ENCODE assay signal across 9 mouse cellular contexts in the genomic region with DNA sequence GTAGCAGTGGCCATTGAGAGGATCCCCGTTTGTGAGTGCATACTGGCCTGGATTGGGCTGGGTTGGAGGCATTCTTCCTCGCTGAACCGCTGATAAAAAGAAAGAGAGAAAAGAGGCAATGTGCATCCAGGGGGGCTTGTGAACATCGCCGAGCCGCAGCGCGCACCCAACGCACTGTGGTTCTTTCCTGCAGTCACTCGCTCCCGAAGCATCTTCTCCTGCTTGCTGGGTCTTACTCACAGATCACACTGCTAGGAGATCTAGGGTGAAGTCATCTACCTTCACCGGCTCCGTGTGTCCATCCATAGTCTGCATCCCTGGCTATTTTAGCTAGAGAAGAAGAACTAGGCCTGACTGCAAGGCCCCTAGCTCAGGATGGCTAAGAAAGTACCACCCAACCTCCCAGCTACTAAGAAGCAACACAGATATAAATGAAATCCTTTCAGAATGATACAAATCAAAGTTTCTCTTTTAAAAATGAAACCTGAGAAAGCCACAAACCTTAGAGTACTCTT. TPM values are rescaled to one million over a fixed set of nuclear protein-coding genes. Genes with fewer than 3 reads are reported as not detected.
DNase-seq lines count a peak whose midpoint lies in the region; ATAC-seq and TF ChIP-seq lines count a peak whose summit lies in the region.
"Had no signal": no experiment of that assay in that cellular context is flagged by ENCODE, and none has a peak within 500 bp of the region (broad histone marks: within the 10 kb centered on the region; RNA-seq: fewer than 3 reads in every experiment).

No protein-coding gene starts in this region.

- H3K27ac ChIP-seq in kidney, postnatal 0 days, result 0 out of 2 replicates have a peak overlapping the region, but pooled peaks have one; percentile 6
- H3K27ac ChIP-seq in hindbrain, embryonic 12.5 days, result peak overlapping the region; percentile 94

- H3K9me3 ChIP-seq in kidney, postnatal 0 days (replicated peaks; ENCODE audit: low read length), result no peaks in the 10 kb centered on the region
- no peaks in the 10 kb centered on the region for H3K9me3 ChIP-seq in hindbrain, embryonic 12.5 days (replicated peaks)

- peaks cover 9% of the 10 kb centered on the region; the same call in 1 of the 2 replicates for H3K4me1 ChIP-seq in kidney, postnatal 0 days (replicated peaks; ENCODE audit: insufficient read depth, low read length)
- H3K4me1 ChIP-seq in hindbrain, embryonic 12.5 days, result peaks cover 22% of the 10 kb centered on the region

- DNase-seq in kidney, postnatal 0 days (ENCODE audit: low spot score), result peak; percentile 25
- DNase-seq in kidney, adult 8-10 months, result no peak
- DNase-seq in embryo, embryonic 11 days, result peak; percentile 53
- DNase-seq in neural tube, embryonic 10.5 days (ENCODE audit: extremely low spot score, low spot score), result peak; percentile 60
- no peak for DNase-seq in spleen, postnatal 4 days (ENCODE audit: low spot score in 2 of 2)
- no peak for DNase-seq in left cerebral cortex, postnatal 4 days

- 33% methylated on average over 13 of the region's 13 CpGs for whole genome bisulfite sequencing in kidney, postnatal 0 days
- WGBS in hindbrain, embryonic 12.5 days, result 3% methylated on average over 13 of the region's 13 CpGs

- peak overlapping the region; percentile 85 for H3K4me2 ChIP-seq in kidney, postnatal 0 days (ENCODE audit: low read length)
- H3K4me2 ChIP-seq in hindbrain, embryonic 12.5 days (replicated peaks), result peak overlapping the region; percentile 84

- H3K4me3 ChIP-seq in kidney, postnatal 0 days (replicated peaks; ENCODE audit: low read depth, low read length), result peak overlapping the region; percentile 50
- H3K4me3 ChIP-seq in hindbrain, embryonic 12.5 days, result peak overlapping the region; percentile 69

- peak overlapping the region; percentile 61 for H3K9ac ChIP-seq in kidney, postnatal 0 days (ENCODE audit: low read depth, low read length)
- H3K9ac ChIP-seq in hindbrain, embryonic 12.5 days, result peak overlapping the region; percentile 96

- H3K36me3 ChIP-seq in kidney, postnatal 0 days (ENCODE audit: insufficient read depth, low read length), result no peaks in the 10 kb centered on the region
- peaks cover 14% of the 10 kb centered on the region for H3K36me3 ChIP-seq in hindbrain, embryonic 12.5 days

- intact Hi-C loops in left cerebral cortex, postnatal 4 days (cut with DNase I), result loop anchor here (10.0 kb wide), 3 partner anchors 801 to 1351 kb away; a partner anchor contains a TSS

- ATAC-seq in kidney, postnatal 0 days (replicated peaks; ENCODE audit: low FRiP score, low read depth), result no peak
- no peak for ATAC-seq in hindbrain, embryonic 12.5 days (ENCODE audit: low FRiP score)
- no peak for ATAC-seq in frontal cortex, adult (ENCODE audit: low TSS enrichment)

- TF ChIP-seq CTCF in kidney, postnatal 0 days (IDR thresholded peaks at IDR 0.05; ENCODE audit: low read depth), result no peak

- H3K27me3 ChIP-seq in kidney, postnatal 0 days (ENCODE audit: insufficient read depth, low read length), result no peaks in the 10 kb centered on the region
- H3K27me3 ChIP-seq in hindbrain, embryonic 12.5 days, result no peaks in the 10 kb centered on the region

RNA-seq across cellular contexts. Expression of a gene that starts 3.9 kb away (rescaled TPM):
- 9.8 and 11.2 TPM in 2 replicates for polyA plus RNA-seq in kidney, postnatal 0 days (2015; fragmentation: Nextera tagmentation; extraction: Ambion mirVana)
- polyA plus RNA-seq in hindbrain, embryonic 12.5 days (2016; fragmentation: Nextera tagmentation; extraction: Ambion mirVana), result 64.7 and 88.3 TPM in 2 replicates
- total RNA-seq in left cerebral cortex, postnatal 4 days (2021), result 100 to 1,000 TPM; 214 to 215 TPM
- total RNA-seq: neutrophil, adult 5-6 weeks had no signal

Comparison
In these comparisons a context has a peak if more than half of its experiments do, and no peak if none do; other contexts are left out.
1. DNase-seq: peak in kidney, postnatal 0 days (single experiment), embryo, embryonic 11 days (single experiment) and neural tube, embryonic 10.5 days (single experiment); none in kidney, adult 8-10 months (0 of 2), spleen, postnatal 4 days (0 of 2) and left cerebral cortex, postnatal 4 days (single experiment).